Mouse (Mus musculus): ENCODE measurements around the gene Gmds.

GRCm38 (mm10) chr13:31779281-31779981 lies 559.1 kb downstream of the Gmds start:
- no peak for TF ChIP-seq CTCF (IDR thresholded peaks at IDR 0.05; ENCODE audit: extremely low read depth, insufficient read length, insufficient replicate concordance, low read depth, low read length)
- TF ChIP-seq POLR2A (IDR thresholded peaks at IDR 0.05; ENCODE audit: low read depth, low read length), result no peak
